Mouse (Mus musculus) colon, adult 2 months (tissue): ENCODE results near the gene Cox4i2. TPM values are rescaled to one million over a fixed set of nuclear protein-coding genes. Genes with fewer than 3 reads are reported as not detected.

ENCODE experiments used
- polyA plus RNA-seq: library from polyadenylated mRNA; depleted of rRNA; stranded (reverse); fragments of >200 nt; gene quantifications from 2 replicates; pipeline ENCODE4 v1.2.3, GENCODE M21; 2012; rRNA removed

Cox4i2 gene
- 3.6 and 3.7 TPM in 2 replicates for polyA plus RNA-seq

GRCm38 (mm10) chr2:152753944-152754711 is at the start of gene Cox4i2:
Cox4i2 (plus strand) TSS chr2:152754173.

GRCm38 (mm10) chr2:152736090-152736601 is 17.8 kb upstream of the Cox4i2 start, which contains the start of gene Id1:
Id1 (plus strand) TSS chr2:152736251.

Other genes starting within 250 kb of the Cox4i2 start
- not detected in 2 replicates for gene Defb26, start 242.5 kb upstream of the Cox4i2 start, polyA plus RNA-seq
- gene Defb28, start 235.9 kb upstream of the Cox4i2 start, polyA plus RNA-seq, result not detected in 2 replicates
- gene Defb29, start 214.1 kb upstream of the Cox4i2 start, polyA plus RNA-seq, result not detected in 2 replicates
- not detected in 2 replicates for gene Gm17416, start 184.8 kb upstream of the Cox4i2 start, polyA plus RNA-seq
- not detected in 2 replicates for gene Defb21, start 181.4 kb upstream of the Cox4i2 start, polyA plus RNA-seq
- gene Defb19, start 173.9 kb upstream of the Cox4i2 start, polyA plus RNA-seq, result not detected in 2 replicates
- gene Defb45, start 154.8 kb upstream of the Cox4i2 start, polyA plus RNA-seq, result 0.51 TPM in 1 of 2 replicates, not detected in the other
- 0.35 TPM in 1 of 2 replicates, not detected in the other for gene Defb36, start 149.8 kb upstream of the Cox4i2 start, polyA plus RNA-seq
- not detected in 2 replicates for gene Defb25, start 131.1 kb upstream of the Cox4i2 start, polyA plus RNA-seq
- 11.0 and 13.3 TPM in 2 replicates for gene Rem1, start 127.2 kb upstream of the Cox4i2 start, polyA plus RNA-seq
- 166 and 184 TPM in 2 replicates for gene H13, start 84.7 kb upstream of the Cox4i2 start, polyA plus RNA-seq
- 2.8 and 3.4 TPM in 2 replicates for gene Mcts2, start 67.1 kb upstream of the Cox4i2 start, polyA plus RNA-seq
- gene Id1, start 17.9 kb upstream of the Cox4i2 start, polyA plus RNA-seq, result 963 and 1,196 TPM in 2 replicates
- 38.1 and 43.2 TPM in 2 replicates for gene Bcl2l1, start 77.6 kb downstream of the Cox4i2 start, polyA plus RNA-seq
- gene Tpx2, start 93.8 kb downstream of the Cox4i2 start, polyA plus RNA-seq, result 1.2 and 1.6 TPM in 2 replicates
- 0.05 TPM in 1 of 2 replicates, not detected in the other for gene Mylk2, start 157.2 kb downstream of the Cox4i2 start, polyA plus RNA-seq
- gene Foxs1, start 179.0 kb downstream of the Cox4i2 start, polyA plus RNA-seq, result 2.8 and 4.6 TPM in 2 replicates
- gene Dusp15, start 197.5 kb downstream of the Cox4i2 start, polyA plus RNA-seq, result 0.16 and 0.28 TPM in 2 replicates
- gene Ttll9, start 208.3 kb downstream of the Cox4i2 start, polyA plus RNA-seq, result not detected in 2 replicates